ENCODE assay signal across 9 mouse cellular contexts in genomic region chr2:160621001-160621448, GRCm38 (mm10). TPM values are rescaled to one million over a fixed set of nuclear protein-coding genes. Genes with fewer than 3 reads are reported as not detected.
DNase-seq lines count a peak whose midpoint lies in the region; ATAC-seq lines count a peak whose summit lies in the region.
"Had no signal": no experiment of that assay in that cellular context is flagged by ENCODE, and none has a peak within 500 bp of the region (broad histone marks: within the 10 kb centered on the region; RNA-seq: fewer than 3 reads in every experiment).

No protein-coding gene starts in this region.

- no peaks in the 10 kb centered on the region for H3K36me3 ChIP-seq in kidney, embryonic 15.5 days
- H3K36me3 ChIP-seq in liver, embryonic 11.5 days (ENCODE audit: control insufficient read depth, insufficient read depth, low read length) = no peaks in the 10 kb centered on the region
- H3K36me3 ChIP-seq in neural tube, embryonic 15.5 days = no peaks in the 10 kb centered on the region

- no peak for DNase-seq in kidney, postnatal 14 days
- DNase-seq in cerebellum, adult 11 months = peak; percentile 57
- DNase-seq in liver, embryonic 11.5 days (ENCODE audit: low spot score) = no peak
- no peak for DNase-seq in retina, embryonic 14.5 days (ENCODE audit: low spot score)
- DNase-seq in adrenal gland, adult 18-20 months (ENCODE audit: low spot score in 2 of 2) = no peak

- WGBS in kidney, embryonic 15.5 days = 71% methylated on average over 11 of the region's 11 CpGs
- WGBS in liver, embryonic 11.5 days = 90% methylated on average over 11 of the region's 11 CpGs
- 89% methylated on average over 11 of the region's 11 CpGs for WGBS in neural tube, embryonic 15.5 days

- H3K27ac ChIP-seq in kidney, embryonic 15.5 days = peak overlapping the region; percentile 78
- peak overlapping the region; percentile 32; the same call in 1 of the 2 replicates for H3K27ac ChIP-seq in liver, embryonic 11.5 days (ENCODE audit: low read depth, low read length)
- no peak overlapping the region; the same call in 1 of the 2 replicates for H3K27ac ChIP-seq in neural tube, embryonic 15.5 days (replicated peaks)
- H3K27ac ChIP-seq: left cerebral cortex, adult 2 months had no signal

- no peak overlapping the region for H3K4me3 ChIP-seq in kidney, embryonic 15.5 days (replicated peaks)
- H3K4me3 ChIP-seq in liver, embryonic 11.5 days (ENCODE audit: low read depth, low read length) = no peak overlapping the region
- H3K4me3 ChIP-seq in neural tube, embryonic 15.5 days (replicated peaks) = no peak overlapping the region
- H3K4me3 ChIP-seq: left cerebral cortex, adult 2 months had no signal

- no peak for ATAC-seq in kidney, embryonic 15.5 days (replicated peaks; ENCODE audit: low FRiP score)
- ATAC-seq in granulocyte monocyte progenitor cell, adult 5-6 weeks (replicated peaks; ENCODE audit: poor library complexity, severe bottlenecking) = 0 out of 2 replicates have a peak, but pooled peaks have one; percentile 5
- no peak for ATAC-seq in liver, embryonic 11.5 days (replicated peaks; ENCODE audit: low FRiP score)
- no peak for ATAC-seq in neural tube, embryonic 15.5 days (ENCODE audit: low FRiP score)

- H3K9me3 ChIP-seq in kidney, embryonic 15.5 days (replicated peaks) = no peaks in the 10 kb centered on the region
- no peaks in the 10 kb centered on the region for H3K9me3 ChIP-seq in liver, embryonic 11.5 days (ENCODE audit: control insufficient read depth, low read length)
- no peaks in the 10 kb centered on the region for H3K9me3 ChIP-seq in neural tube, embryonic 15.5 days (replicated peaks)

- no peak overlapping the region for H3K9ac ChIP-seq in kidney, embryonic 15.5 days
- no peak overlapping the region for H3K9ac ChIP-seq in liver, embryonic 11.5 days (ENCODE audit: low read depth, low read length)
- no peak overlapping the region for H3K9ac ChIP-seq in neural tube, embryonic 15.5 days (replicated peaks)

- H3K4me1 ChIP-seq in kidney, embryonic 15.5 days = peaks cover 25% of the 10 kb centered on the region
- peaks cover 20% of the 10 kb centered on the region for H3K4me1 ChIP-seq in liver, embryonic 11.5 days (replicated peaks; ENCODE audit: control insufficient read depth, insufficient read depth, low read length)
- peaks cover 18% of the 10 kb centered on the region; the same call in 1 of the 2 replicates for H3K4me1 ChIP-seq in neural tube, embryonic 15.5 days

- 0 out of 2 replicates have a peak overlapping the region, but pooled peaks have one; percentile 30 for H3K4me2 ChIP-seq in kidney, embryonic 15.5 days
- no peak overlapping the region for H3K4me2 ChIP-seq in liver, embryonic 11.5 days
- H3K4me2 ChIP-seq in neural tube, embryonic 15.5 days = no peak overlapping the region

- no peaks in the 10 kb centered on the region for H3K27me3 ChIP-seq in kidney, embryonic 15.5 days
- no peaks in the 10 kb centered on the region; the same call in 1 of the 2 replicates for H3K27me3 ChIP-seq in liver, embryonic 11.5 days (replicated peaks; ENCODE audit: control insufficient read depth, insufficient read depth, low read length)
- H3K27me3 ChIP-seq in neural tube, embryonic 15.5 days (replicated peaks) = no peaks in the 10 kb centered on the region

RNA-seq across cellular contexts. Expression of gene Top1, which starts 24.7 kb away (rescaled TPM):
- polyA plus RNA-seq in kidney, embryonic 15.5 days (2015; fragmentation: Nextera tagmentation; extraction: Ambion mirVana) = 92.2 and 95.1 TPM in 2 replicates
- total RNA-seq in granulocyte monocyte progenitor cell, adult 5-6 weeks (2014; fragmentation: Nextera tagmentation) = 85.0 and 98.9 TPM in 2 replicates
- total RNA-seq in granulocyte monocyte progenitor cell, adult 5-6 weeks (2017) = 154 and 157 TPM in 2 replicates
- 84.1 and 89.8 TPM in 2 replicates for polyA plus RNA-seq in liver, embryonic 11.5 days (2014; fragmentation: Nextera tagmentation; extraction: Ambion mirVana)
- total RNA-seq in adrenal gland, adult 18-20 months (2021) = 100 to 1,000 TPM in 1 of 2 experiments, 10 to 100 TPM in 1; 83.5 to 105 TPM
- 65.2 and 68.5 TPM in 2 replicates for polyA plus RNA-seq in neural tube, embryonic 15.5 days (2015; fragmentation: Nextera tagmentation; extraction: Ambion mirVana)
